Mouse (Mus musculus) liver, postnatal 0 days (tissue): ENCODE data around the gene Grifin. TPM values are rescaled to one million over a fixed set of nuclear protein-coding genes. Genes with fewer than 3 reads are reported as not detected.

Experiments used
- ATAC-seq: fragments of 200-750 bp; cut with Nextera tagmentation; 2 replicates; pipeline ENCODE4 v1.8.0; 2017; ENCODE audit warnings: mild to moderate bottlenecking, moderate library complexity
- DNase-seq: peaks from one replicate; pipeline ENCODE4 v3.0.0-alpha.2; 2016
- H3K27ac ChIP-seq: fragments of 300-500 bp; sonication (generic); 2 replicates; pipeline ENCODE4 v1.5.1; 2014; ENCODE audit warnings: antibody characterized with exemption, moderate library complexity, mild to moderate bottlenecking, low read depth
- H3K27me3 ChIP-seq: fragments of 300-500 bp; sonication (generic); 2 replicates; pipeline ENCODE4 v1.6.1; 2014; ENCODE audit warnings: low read length, control low read depth, mixed read lengths; ENCODE audit not compliant: insufficient read depth
- H3K36me3 ChIP-seq: fragments of 300-500 bp; sonication (generic); replicated peaks from 2 replicates; pipeline ENCODE4 v1.6.1; 2014; ENCODE audit warnings: mild to moderate bottlenecking, control low read depth, low read length, moderate library complexity, mixed read lengths; ENCODE audit not compliant: insufficient read depth
- H3K4me1 ChIP-seq: fragments of 300-500 bp; sonication (generic); 2 replicates; pipeline ENCODE4 v1.6.1; 2014; ENCODE audit warnings: antibody characterized with exemption, mild to moderate bottlenecking, control low read depth; ENCODE audit not compliant: insufficient read depth
- H3K4me2 ChIP-seq: fragments of 300-500 bp; sonication (generic); 2 replicates; pipeline ENCODE4 v1.6.1; 2014; ENCODE audit warnings: low read depth, mild to moderate bottlenecking, low read length, moderate library complexity, mixed read lengths
- H3K4me3 ChIP-seq: fragments of 300-500 bp; sonication (generic); 2 replicates; pipeline ENCODE4 v1.5.1; 2014; ENCODE audit warnings: low read depth, low read length
- H3K9ac ChIP-seq: fragments of 300-500 bp; sonication (generic); replicated peaks from 2 replicates; pipeline ENCODE4 v1.6.1; 2014; ENCODE audit warnings: mild to moderate bottlenecking, moderate library complexity
- H3K9me3 ChIP-seq: fragments of 300-500 bp; sonication (generic); 2 replicates; pipeline ENCODE4 v1.6.1; 2016; ENCODE audit warnings: mild to moderate bottlenecking, control low read depth, low read length, mixed read lengths
- CTCF ChIP-seq: sonication (generic); IDR thresholded peaks from 2 replicates; pipeline ENCODE4 v1.5.1; 2016; ENCODE audit warnings: antibody characterized with exemption, low read depth
- EP300 ChIP-seq: IDR thresholded peaks from 2 replicates; pipeline ENCODE4 v1.6.1; 2016; ENCODE audit warnings: antibody characterized with exemption, low read depth, mild to moderate bottlenecking
- WGBS: fragments of 180-500 bp; shearing (Covaris S2); extraction: QIAGEN DNeasy Blood & Tissue Kit; methylation state at CpG from one replicate; pipeline ENCODE4 v1.1.7; 2014; ENCODE audit not compliant: insufficient replicate concordance; 5-methylcytosine and 5-hydroxymethylcytosine counted together
- polyA plus RNA-seq: library from polyadenylated mRNA; unstranded; fragments of >200 nt; fragmentation: Nextera tagmentation; extraction: Ambion mirVana; gene quantifications from 2 replicates; pipeline ENCODE4 v1.2.1, GENCODE M21; 2015

Grifin gene
- polyA plus RNA-seq, 1 experiment from 2014 or later: not detected

GRCm38 (mm10) chr5:140566271-140566670 lies 1.4 kb upstream of the Grifin start:
- Histone ChIP-seq H3K27me3 (no peaks in the 10 kb centered on the region), H3K9me3 (no peaks in the 10 kb centered on the region), H3K9ac (no peak overlapping the region), H3K4me2 (no peak overlapping the region), H3K4me1 (peaks cover 13% of the 10 kb centered on the region; the same call in 1 of the 2 replicates), H3K36me3 (no peaks in the 10 kb centered on the region), H3K27ac (no peak overlapping the region), H3K4me3 (no peak overlapping the region)
- ATAC-seq: no peak
- peak; percentile 12 for DNase-seq
- TF ChIP-seq EP300 (no peak), CTCF (no peak)
- 71% methylated on average over 4 of the region's 4 CpGs for WGBS

GRCm38 (mm10) chr5:140565856-140566255 lies 985 bp upstream of the Grifin start:
- H3K4me1 ChIP-seq: peaks cover 13% of the 10 kb centered on the region; the same call in 1 of the 2 replicates
- no peaks in the 10 kb centered on the region for H3K27me3 ChIP-seq
- 62% methylated on average over 6 of the region's 6 CpGs for WGBS
- H3K9ac ChIP-seq: no peak overlapping the region
- H3K9me3 ChIP-seq: no peaks in the 10 kb centered on the region
- H3K4me3 ChIP-seq: no peak overlapping the region
- TF ChIP-seq EP300 (no peak), CTCF (peak; percentile 68)
- DNase-seq: peak; percentile 61
- no peaks in the 10 kb centered on the region for H3K36me3 ChIP-seq
- no peak overlapping the region for H3K4me2 ChIP-seq
- no peak overlapping the region for H3K27ac ChIP-seq
- ATAC-seq: no peak

- Histone ChIP-seq H3K4me2 (no peak overlapping the region), H3K9ac (no peak overlapping the region)
These were observed 580 bp upstream of the Grifin start for GRCm38 (mm10) chr5:140565451-140565850.

GRCm38 (mm10) chr5:140562601-140563000 lies 2.3 kb downstream of the Grifin start:
- peaks cover 10% of the 10 kb centered on the region; the same call in 1 of the 2 replicates for H3K4me1 ChIP-seq
- ATAC-seq (no peak), DNase-seq (no peak)
- WGBS: 71% methylated on average over 9 of the region's 9 CpGs
- H3K36me3 ChIP-seq: no peaks in the 10 kb centered on the region
- H3K9ac ChIP-seq: no peak overlapping the region
- H3K27ac ChIP-seq: no peak overlapping the region
- no peak overlapping the region for H3K4me2 ChIP-seq
- TF ChIP-seq CTCF: no peak
- no peak for TF ChIP-seq EP300
- no peaks in the 10 kb centered on the region for H3K9me3 ChIP-seq
- no peaks in the 10 kb centered on the region for H3K27me3 ChIP-seq
- H3K4me3 ChIP-seq: no peak overlapping the region

More at GRCm38 (mm10) chr5:140565451-140565850, 580 bp upstream of the Grifin start:
- ATAC-seq (no peak), DNase-seq (no peak)
- Histone ChIP-seq H3K4me3 (no peak overlapping the region), H3K9me3 (no peaks in the 10 kb centered on the region), H3K4me1 (peaks cover 13% of the 10 kb centered on the region; the same call in 1 of the 2 replicates), H3K27me3 (no peaks in the 10 kb centered on the region), H3K36me3 (no peaks in the 10 kb centered on the region), H3K27ac (no peak overlapping the region)
- TF ChIP-seq CTCF (no peak), EP300 (no peak)
- 57% methylated on average over 5 of the region's 5 CpGs for WGBS

GRCm38 (mm10) chr5:140556859-140557258 lies 8.0 kb downstream of the Grifin start:
- TF ChIP-seq CTCF: no peak
- no peak for TF ChIP-seq EP300
- WGBS: 49% methylated on average over 3 of the region's 3 CpGs
- DNase-seq: no peak
- no peak overlapping the region for H3K4me3 ChIP-seq
- peak; percentile 21; the same call in 1 of the 2 replicates for ATAC-seq
- no peak overlapping the region for H3K27ac ChIP-seq
- no peak overlapping the region for H3K9ac ChIP-seq
- H3K9me3 ChIP-seq: no peaks in the 10 kb centered on the region
- no peaks in the 10 kb centered on the region for H3K27me3 ChIP-seq
- no peaks in the 10 kb centered on the region for H3K36me3 ChIP-seq
- H3K4me2 ChIP-seq: no peak overlapping the region
- no peaks in the 10 kb centered on the region for H3K4me1 ChIP-seq

- WGBS: 79% methylated on average over 7 of the region's 7 CpGs
- TF ChIP-seq EP300 (no peak), CTCF (no peak)
These were observed 11.2 kb downstream of the Grifin start for GRCm38 (mm10) chr5:140553719-140554118.

More at GRCm38 (mm10) chr5:140553719-140554118, 11.2 kb downstream of the Grifin start:
- Histone ChIP-seq H3K4me1 (no peaks in the 10 kb centered on the region), H3K36me3 (no peaks in the 10 kb centered on the region), H3K27me3 (no peaks in the 10 kb centered on the region), H3K9me3 (no peaks in the 10 kb centered on the region), H3K27ac (no peak overlapping the region), H3K9ac (no peak overlapping the region), H3K4me2 (no peak overlapping the region), H3K4me3 (no peak overlapping the region)
- DNase-seq: no peak
- ATAC-seq: no peak
